Mouse (Mus musculus): Measurements from ENCODE around the gene Entpd5. TPM values are rescaled to one million over a fixed set of nuclear protein-coding genes. Genes with fewer than 3 reads are reported as not detected.
A peak's percentile ranks its signal among the peaks of the same experiment; 100 is the strongest.
"Not testable (repeated sequence)": the region's sequence is repeated elsewhere in the genome, so short reads cannot be mapped to it uniquely, and the experiment has no call there.

The Entpd5 gene
- polyA plus RNA-seq, 1 experiment from 2014 or later = 19.2 TPM

DNA sequence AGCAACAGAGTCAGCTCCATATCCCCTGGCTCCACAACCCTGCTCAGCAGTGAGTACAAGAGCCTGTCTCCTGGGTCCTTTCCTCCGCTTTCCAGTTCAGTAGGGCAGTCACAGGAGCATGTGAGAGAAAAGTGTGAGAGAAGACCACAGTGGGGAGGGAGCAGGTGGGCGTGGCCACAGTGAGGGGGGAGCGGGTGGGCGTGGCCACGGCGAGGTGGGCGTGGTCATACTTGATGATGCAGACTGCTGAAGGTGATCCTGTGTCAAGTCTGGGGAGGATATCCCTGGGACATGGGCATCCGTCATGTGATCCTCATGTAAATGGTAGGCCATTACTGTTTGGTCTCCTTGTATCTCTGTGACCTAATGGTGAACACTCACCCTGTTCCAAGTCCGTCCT lies 41.9 kb downstream of the Entpd5 start:
- no peak overlapping the region for H3K4me2 ChIP-seq
- H3K9ac ChIP-seq = no peak overlapping the region
- H3K36me3 ChIP-seq = peaks cover 39% of the 10 kb centered on the region
- H3K4me1 ChIP-seq = peaks cover 6% of the 10 kb centered on the region; the same call in 1 of the 2 replicates
- no peak overlapping the region for H3K4me3 ChIP-seq (replicated peaks)
- WGBS = 65% methylated on average over 9 of the region's 9 CpGs
- H3K27ac ChIP-seq = no peak overlapping the region
- H3K27me3 ChIP-seq (replicated peaks) = no peaks in the 10 kb centered on the region
- H3K9me3 ChIP-seq = no peaks in the 10 kb centered on the region
- no peak for ATAC-seq (ENCODE audit: insufficient read depth, low FRiP score, low read depth)

DNA sequence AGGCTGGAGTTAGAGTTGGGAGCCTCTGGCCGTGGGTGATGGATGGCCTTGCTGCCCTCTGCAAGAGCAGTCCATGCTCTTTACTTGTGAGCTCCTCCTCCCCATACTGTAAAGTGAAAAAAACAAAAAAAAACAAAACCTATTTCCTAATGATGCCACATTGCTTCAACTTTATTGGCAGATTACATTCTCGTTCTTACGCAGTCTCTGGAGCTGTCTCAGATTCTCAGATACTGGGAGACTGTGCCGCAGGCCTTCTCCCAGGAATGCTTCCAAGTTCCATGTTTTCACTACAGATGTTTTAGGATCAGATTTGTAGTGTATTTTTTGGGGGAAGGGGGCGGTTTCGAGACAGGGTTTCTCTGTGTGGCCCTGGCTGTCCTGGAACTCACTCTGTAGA lies 43.7 kb downstream of the Entpd5 start:
- H3K27ac ChIP-seq = no peak overlapping the region
- no peak overlapping the region for H3K9ac ChIP-seq
- no peak for ATAC-seq (ENCODE audit: insufficient read depth, low FRiP score, low read depth)
- H3K36me3 ChIP-seq = peaks cover 21% of the 10 kb centered on the region
- H3K27me3 ChIP-seq (replicated peaks) = no peaks in the 10 kb centered on the region
- 90% methylated on average over 6 of the region's 6 CpGs for WGBS
- H3K4me3 ChIP-seq (replicated peaks) = no peak overlapping the region
- H3K9me3 ChIP-seq = no peaks in the 10 kb centered on the region
- H3K4me1 ChIP-seq = peaks cover 9% of the 10 kb centered on the region; the same call in 1 of the 2 replicates
- no peak overlapping the region for H3K4me2 ChIP-seq

DNA sequence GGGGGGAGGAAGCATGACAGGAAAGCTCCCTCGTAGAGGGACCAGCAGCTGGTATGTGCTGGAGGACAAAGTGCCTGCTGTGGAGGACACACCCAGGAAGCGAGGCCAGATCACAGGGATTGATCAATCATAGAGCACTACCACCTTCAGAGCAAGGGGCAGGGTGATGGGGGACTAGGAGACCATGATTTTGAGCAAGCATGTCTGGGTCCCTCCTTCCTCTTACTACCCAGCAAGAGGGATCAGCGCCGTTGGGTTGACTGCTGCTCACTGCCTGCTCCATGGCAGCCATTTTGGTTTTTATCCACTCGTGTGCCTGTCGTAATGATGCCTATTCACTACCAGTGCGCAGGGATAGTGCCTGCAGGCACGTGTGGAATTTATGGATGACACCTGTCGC lies 44.5 kb downstream of the Entpd5 start:
- no peak for ATAC-seq (ENCODE audit: insufficient read depth, low FRiP score, low read depth)
- no peaks in the 10 kb centered on the region for H3K27me3 ChIP-seq (replicated peaks)
- no peak overlapping the region for H3K9ac ChIP-seq
- WGBS = 81% methylated on average over 9 of the region's 9 CpGs
- no peak overlapping the region for H3K27ac ChIP-seq
- peaks cover 17% of the 10 kb centered on the region; the same call in 1 of the 2 replicates for H3K36me3 ChIP-seq
- no peak overlapping the region for H3K4me3 ChIP-seq (replicated peaks)
- H3K4me1 ChIP-seq = peaks cover 9% of the 10 kb centered on the region; the same call in 1 of the 2 replicates
- no peaks in the 10 kb centered on the region for H3K9me3 ChIP-seq
- no peak overlapping the region for H3K4me2 ChIP-seq

DNA sequence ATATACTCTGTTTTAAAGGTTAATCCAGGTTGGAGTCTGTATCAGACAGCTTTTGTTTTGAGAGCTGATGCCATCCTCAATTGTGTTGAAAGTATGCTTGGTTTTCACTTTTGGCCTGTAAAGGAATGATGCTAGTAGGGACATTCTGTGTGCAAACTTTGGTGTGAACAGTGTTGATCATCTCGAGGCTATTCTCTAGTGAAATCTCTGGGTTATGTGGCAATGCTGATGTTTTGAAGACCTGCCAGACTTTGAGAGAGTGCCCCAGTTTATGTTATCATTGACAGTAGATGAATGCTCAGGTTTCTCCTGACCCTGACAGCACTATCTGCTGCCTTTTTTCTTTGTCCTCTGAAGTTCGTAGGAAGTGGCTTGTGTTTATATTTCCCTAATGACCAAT lies 46.0 kb downstream of the Entpd5 start:
- 34% methylated on average over 2 of the region's 2 CpGs for WGBS
- no peak overlapping the region for H3K27ac ChIP-seq
- peaks cover 9% of the 10 kb centered on the region; the same call in 1 of the 2 replicates for H3K36me3 ChIP-seq
- no peak overlapping the region for H3K9ac ChIP-seq
- peaks cover 9% of the 10 kb centered on the region; the same call in 1 of the 2 replicates for H3K4me1 ChIP-seq
- H3K4me3 ChIP-seq (replicated peaks) = peak overlapping the region; percentile 99; the same call in 1 of the 2 replicates
- H3K9me3 ChIP-seq = no peaks in the 10 kb centered on the region
- no peak for ATAC-seq (ENCODE audit: insufficient read depth, low FRiP score, low read depth)
- no peaks in the 10 kb centered on the region for H3K27me3 ChIP-seq (replicated peaks)
- H3K4me2 ChIP-seq = peak overlapping the region; percentile 78

DNA sequence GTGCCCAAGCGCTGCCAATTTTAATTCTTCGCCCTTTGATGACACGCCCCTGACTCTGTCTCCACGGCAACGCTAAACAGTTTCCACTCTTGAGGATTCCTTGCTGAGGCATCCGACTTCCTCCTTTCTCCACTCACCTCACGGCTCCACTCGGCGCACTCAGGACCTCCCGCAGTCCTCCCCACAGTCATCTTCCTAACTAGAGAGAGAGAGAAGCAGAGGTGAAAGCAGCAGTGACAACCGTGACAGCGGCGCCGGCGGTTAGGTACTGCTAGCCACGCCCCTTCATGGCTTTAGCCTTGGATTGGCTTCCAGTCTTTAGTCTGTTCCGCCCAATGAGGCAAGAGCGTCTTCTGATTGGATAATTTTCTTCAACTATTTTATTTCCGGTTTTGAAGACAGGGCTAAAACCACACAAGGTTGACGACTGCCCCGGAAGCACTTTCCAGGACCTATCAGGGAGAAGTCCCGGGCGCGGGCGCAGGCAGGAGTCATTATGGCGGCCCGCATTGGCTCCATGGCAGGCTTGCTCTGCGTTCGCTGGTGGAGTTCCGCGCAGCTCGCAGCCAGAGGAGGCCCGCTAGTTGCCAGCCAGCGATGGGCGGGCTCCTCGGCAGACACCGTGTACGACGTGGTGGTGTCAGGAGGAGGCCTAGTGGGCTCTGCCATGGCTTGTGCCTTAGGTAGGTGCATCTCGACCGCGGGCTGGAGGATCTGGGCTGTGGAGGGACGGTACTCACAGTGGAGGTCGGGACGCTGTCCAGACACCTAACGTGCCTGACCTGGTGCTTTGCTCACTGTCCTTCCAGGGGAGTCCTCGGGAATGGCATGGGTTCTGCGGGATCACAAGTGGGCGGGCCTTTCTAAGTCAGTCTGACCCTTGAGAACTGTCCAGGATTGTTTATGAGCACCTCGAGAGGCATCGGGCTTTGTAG lies 47.0 kb downstream of the Entpd5 start, which contains the start of the genes Coq6 and Fam161b:
Gene Coq6, plus strand, starts transcription at position 103 of the 935 bp plus-strand sequence.
Gene Fam161b, minus strand, starts transcription at position 279 of the 935 bp plus-strand sequence.
- Histone ChIP-seq H3K27ac (peak within 1 kb of the TSS; percentile 58), H3K4me2 (peak within 1 kb of the TSS; percentile 78), H3K4me3 (replicated peaks) (peak within 1 kb of the TSS; percentile 99), H3K9me3 (no peaks in the 10 kb centered on the region), H3K27me3 (replicated peaks) (no peaks in the 10 kb centered on the region), H3K4me1 (peaks cover 9% of the 10 kb centered on the region; the same call in 1 of the 2 replicates), H3K9ac (peak within 1 kb of the TSS; percentile 82), H3K36me3 (peaks cover under 1% of the 10 kb centered on the region; the same call in 1 of the 2 replicates)
- ATAC-seq (ENCODE audit: insufficient read depth, low FRiP score, low read depth) = peak; percentile 98
- WGBS = under 1% methylated on average over 51 of the region's 51 CpGs

DNA sequence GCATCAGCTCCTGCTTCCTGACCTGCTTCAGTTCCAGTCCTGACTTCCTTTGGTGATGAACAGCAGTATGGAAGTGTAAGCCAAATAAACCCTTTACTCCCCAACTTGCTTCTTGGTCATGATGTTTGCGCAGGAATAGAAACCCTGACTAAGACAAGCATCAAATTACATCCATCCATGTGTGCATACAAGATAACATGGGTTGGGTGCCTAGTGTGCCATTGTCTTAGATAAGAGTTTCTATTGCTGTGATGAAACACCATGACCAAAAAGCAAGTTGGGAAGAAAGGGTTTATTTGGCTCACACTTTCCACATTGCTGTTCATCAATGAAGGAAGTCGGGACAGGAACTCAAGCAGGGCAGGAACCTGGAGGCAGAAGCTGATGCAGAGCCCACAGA lies 50.1 kb downstream of the Entpd5 start:
- 71% methylated on average over 2 of the region's 2 CpGs for WGBS
- H3K9ac ChIP-seq; H3K9me3 ChIP-seq; H3K27ac ChIP-seq; H3K4me2 ChIP-seq; H3K4me3 ChIP-seq (replicated peaks); ATAC-seq (ENCODE audit: insufficient read depth, low FRiP score, low read depth); H3K4me1 ChIP-seq; H3K36me3 ChIP-seq; H3K27me3 ChIP-seq (replicated peaks): not testable (repeated sequence)

DNA sequence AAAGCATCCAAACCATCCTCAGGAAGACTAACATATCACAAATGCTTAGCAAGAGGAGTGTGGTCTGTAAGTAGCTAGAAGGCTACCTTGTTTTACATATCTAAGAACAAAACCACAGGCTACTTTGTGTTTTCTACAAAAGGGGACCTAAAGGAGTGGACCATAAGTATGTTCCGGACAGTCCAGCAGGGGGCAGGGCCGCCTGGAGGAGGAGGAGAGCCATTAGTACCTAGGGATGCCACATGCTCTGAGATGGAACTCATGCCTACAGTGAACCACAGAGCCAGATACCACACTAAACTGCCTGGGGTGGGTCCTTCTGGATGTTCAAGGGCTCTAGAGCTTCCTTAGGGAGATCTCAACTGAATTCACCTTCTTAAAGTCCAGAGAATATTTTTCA lies 61.6 kb downstream of the Entpd5 start:
- ATAC-seq (ENCODE audit: insufficient read depth, low FRiP score, low read depth) = peak; percentile 60; the same call in 1 of the 2 replicates
- no peak overlapping the region for H3K4me3 ChIP-seq (replicated peaks)
- H3K9ac ChIP-seq = no peak overlapping the region
- H3K4me2 ChIP-seq = no peak overlapping the region
- H3K36me3 ChIP-seq = peaks cover 20% of the 10 kb centered on the region
- H3K4me1 ChIP-seq = no peaks in the 10 kb centered on the region
- no peaks in the 10 kb centered on the region for H3K27me3 ChIP-seq (replicated peaks)
- no peak overlapping the region for H3K27ac ChIP-seq
- 44% methylated on average over 2 of the region's 2 CpGs for WGBS
- no peaks in the 10 kb centered on the region for H3K9me3 ChIP-seq

DNA sequence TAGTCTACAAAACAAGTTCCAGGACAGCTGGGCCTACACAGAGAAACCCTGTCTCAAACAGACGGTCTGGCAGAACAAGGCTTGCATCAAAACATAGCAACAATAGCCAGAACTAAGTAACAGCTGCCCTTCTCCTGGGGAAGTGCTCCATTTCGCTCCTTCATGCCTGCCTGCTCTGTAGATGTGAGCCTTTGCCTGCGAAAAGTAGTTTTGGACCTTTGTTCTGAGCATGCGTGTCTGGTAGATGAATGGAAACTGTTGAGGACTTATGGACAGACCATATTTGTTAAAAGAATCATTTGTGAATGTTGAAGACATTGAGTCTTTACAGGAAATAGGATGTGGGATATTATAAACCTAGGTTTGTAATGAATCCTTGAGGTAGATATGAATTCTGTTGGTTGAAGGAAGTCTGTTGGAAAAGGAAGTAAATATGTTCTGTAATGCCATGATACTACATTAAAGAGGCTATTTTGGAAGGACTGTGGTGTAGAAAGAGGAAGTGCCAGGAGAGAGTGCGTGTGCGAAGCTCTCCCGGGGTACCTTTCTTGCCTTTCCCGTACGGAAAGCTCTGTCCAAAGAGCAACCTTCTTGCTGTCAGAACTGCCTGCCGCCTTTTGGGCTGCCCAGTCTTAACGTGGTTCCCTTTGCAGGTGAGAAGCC lies 71.7 kb downstream of the Entpd5 start:
- whole genome bisulfite sequencing = 89% methylated on average over 11 of the region's 11 CpGs
- no peak overlapping the region for H3K9ac ChIP-seq
- H3K27ac ChIP-seq = no peak overlapping the region
- H3K9me3 ChIP-seq = no peaks in the 10 kb centered on the region
- H3K4me2 ChIP-seq = no peak overlapping the region
- H3K4me3 ChIP-seq (replicated peaks) = no peak overlapping the region
- peaks cover 52% of the 10 kb centered on the region for H3K36me3 ChIP-seq
- ATAC-seq (ENCODE audit: insufficient read depth, low FRiP score, low read depth) = no peak
- no peaks in the 10 kb centered on the region for H3K27me3 ChIP-seq (replicated peaks)
- no peaks in the 10 kb centered on the region for H3K4me1 ChIP-seq

DNA sequence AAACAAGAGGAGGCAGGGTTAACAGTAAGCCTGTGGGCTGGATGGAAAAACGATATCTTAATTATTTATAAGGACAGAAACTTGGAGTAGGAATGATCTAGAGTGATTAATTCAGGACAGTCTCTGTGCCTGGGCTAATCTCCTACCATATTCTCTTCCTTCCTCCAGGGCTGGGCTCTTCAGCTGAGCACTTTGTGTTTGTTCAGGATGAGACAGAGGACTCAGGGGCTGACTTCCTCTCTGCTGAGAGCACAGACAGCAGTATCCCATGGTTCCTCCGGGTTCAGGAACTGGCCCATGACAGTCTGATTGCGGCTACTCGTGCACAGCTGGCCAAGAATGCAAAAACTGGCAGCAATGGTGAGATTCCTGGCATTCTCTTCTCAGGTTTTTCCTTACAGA lies 81.7 kb downstream of the Entpd5 start:
- H3K27me3 ChIP-seq (replicated peaks) = no peaks in the 10 kb centered on the region
- H3K4me2 ChIP-seq = no peak overlapping the region
- H3K9me3 ChIP-seq = no peaks in the 10 kb centered on the region
- H3K9ac ChIP-seq = no peak overlapping the region
- H3K36me3 ChIP-seq = peaks cover 27% of the 10 kb centered on the region
- no peak overlapping the region for H3K4me3 ChIP-seq (replicated peaks)
- 63% methylated on average over 4 of the region's 4 CpGs for WGBS
- no peaks in the 10 kb centered on the region for H3K4me1 ChIP-seq
- no peak overlapping the region for H3K27ac ChIP-seq
- no peak for ATAC-seq (ENCODE audit: insufficient read depth, low FRiP score, low read depth)

Other genes with a start within 250 kb of the Entpd5 start
- gene Elmsan1, start 190.1 kb downstream of the Entpd5 start, polyA plus RNA-seq (2015; fragmentation: Nextera tagmentation; extraction: Ambion mirVana) = 9.9 and 10.5 TPM in 2 replicates
- gene Ptgr2, start 123.8 kb downstream of the Entpd5 start, polyA plus RNA-seq (2015; fragmentation: Nextera tagmentation; extraction: Ambion mirVana) = 28.3 and 32.6 TPM in 2 replicates
- 63.8 and 69.6 TPM in 2 replicates for gene Zfp410, start 92.2 kb downstream of the Entpd5 start, polyA plus RNA-seq (2015; fragmentation: Nextera tagmentation; extraction: Ambion mirVana)
- 42.0 and 42.8 TPM in 2 replicates for gene Coq6, start 47.4 kb downstream of the Entpd5 start, polyA plus RNA-seq (2015; fragmentation: Nextera tagmentation; extraction: Ambion mirVana)
- gene Fam161b, start 47.2 kb downstream of the Entpd5 start, polyA plus RNA-seq (2015; fragmentation: Nextera tagmentation; extraction: Ambion mirVana) = 2.6 and 3.0 TPM in 2 replicates
- 1.4 and 1.5 TPM in 2 replicates for gene Bbof1, start within 50 bp of the Entpd5 start, polyA plus RNA-seq (2015; fragmentation: Nextera tagmentation; extraction: Ambion mirVana)
- gene Rnf113a2, start 8.2 kb upstream of the Entpd5 start, polyA plus RNA-seq (2015; fragmentation: Nextera tagmentation; extraction: Ambion mirVana) = 26.2 and 26.7 TPM in 2 replicates
- gene Aldh6a1, start 42.0 kb upstream of the Entpd5 start, polyA plus RNA-seq (2015; fragmentation: Nextera tagmentation; extraction: Ambion mirVana) = 35.4 and 39.3 TPM in 2 replicates
- 15.5 and 16.1 TPM in 2 replicates for gene Lin52, start 42.4 kb upstream of the Entpd5 start, polyA plus RNA-seq (2015; fragmentation: Nextera tagmentation; extraction: Ambion mirVana)
- 0.04 TPM in 1 of 2 replicates, not detected in the other for gene Vsx2, start 160.7 kb upstream of the Entpd5 start, polyA plus RNA-seq (2015; fragmentation: Nextera tagmentation; extraction: Ambion mirVana)
- 12.5 and 13.2 TPM in 2 replicates for gene Abcd4, start 208.4 kb upstream of the Entpd5 start, polyA plus RNA-seq (2015; fragmentation: Nextera tagmentation; extraction: Ambion mirVana)
- gene Vrtn, start 232.0 kb upstream of the Entpd5 start, polyA plus RNA-seq (2015; fragmentation: Nextera tagmentation; extraction: Ambion mirVana) = not detected in 2 replicates